Mouse (Mus musculus) right cerebral cortex, postnatal 4 days (tissue): ENCODE results near the gene Faap20.

Experiments used
- DNase-seq: peaks from one replicate; pipeline ENCODE4 v3.0.0-alpha.2; 2022

Faap20 gene

DNA sequence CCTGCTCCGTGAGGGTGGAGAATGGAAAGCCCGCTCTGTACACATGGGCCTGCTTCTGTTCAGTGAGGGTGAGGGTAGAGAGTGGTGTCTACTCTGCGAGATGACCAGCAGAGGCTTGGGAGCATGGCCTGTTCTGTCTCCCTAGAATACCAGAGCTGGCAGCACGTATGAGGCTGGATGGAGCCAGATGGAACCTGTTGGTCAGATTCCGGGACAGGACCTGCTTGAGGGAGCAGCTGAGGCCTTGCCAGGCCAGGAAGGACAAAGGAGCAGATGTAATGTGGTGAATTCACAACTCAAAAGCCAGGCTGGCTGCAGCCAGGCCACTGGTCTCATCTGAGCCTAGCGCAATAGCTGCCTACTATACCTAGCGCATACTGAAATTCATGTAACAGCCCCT lies 40.4 kb downstream of the Faap20 start:
- DNase-seq, result no peak

DNA sequence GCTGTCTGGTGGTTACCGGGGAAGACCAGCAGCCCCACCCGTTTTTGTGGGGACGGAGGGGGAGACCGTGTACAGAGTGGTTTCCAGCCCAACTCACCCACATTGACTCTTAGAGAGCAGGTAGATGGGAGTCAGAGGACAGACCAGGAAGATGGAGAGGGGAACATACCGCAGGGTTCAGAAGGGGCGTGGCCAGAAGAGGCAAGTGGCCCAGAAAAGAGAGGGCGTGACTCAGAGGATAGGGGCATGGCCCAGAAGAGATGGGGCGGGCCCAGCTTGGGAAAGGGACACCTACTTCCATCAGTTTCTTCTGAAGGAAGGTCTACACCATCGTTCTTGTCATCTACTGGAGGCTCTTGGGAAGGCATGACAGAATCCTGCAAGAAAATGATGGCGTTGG lies 43.3 kb downstream of the Faap20 start:
- DNase-seq, result no peak

DNA sequence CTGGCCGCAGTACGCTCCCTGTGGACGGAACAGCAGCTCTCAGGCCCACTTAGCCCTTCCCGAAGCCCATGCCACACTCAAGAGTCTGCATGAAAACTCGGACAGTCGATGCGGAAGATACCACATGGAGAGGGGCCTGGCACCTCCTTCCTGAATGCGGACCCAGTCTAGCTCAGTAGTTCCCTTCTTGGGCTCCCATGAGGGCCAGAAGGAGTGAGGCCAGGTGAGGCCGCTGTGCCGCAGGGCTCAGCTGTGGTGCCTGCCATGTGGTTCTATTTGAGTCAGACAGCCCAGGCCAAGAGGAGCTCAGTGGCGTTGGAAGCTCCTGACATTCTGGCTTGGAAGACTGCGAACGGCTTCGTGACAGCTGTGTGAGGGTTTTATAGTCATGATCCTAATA lies 44.8 kb downstream of the Faap20 start:
- DNase-seq, result no peak

- DNase-seq, result peak; percentile 59
These were observed 45.5 kb downstream of the Faap20 start for GRCm38 (mm10) chr4:155295026-155295590.

- peak; percentile 72 for DNase-seq
These were observed 46.4 kb downstream of the Faap20 start for GRCm38 (mm10) chr4:155295996-155296395.

- peak; percentile 75 for DNase-seq
These were observed 47.5 kb downstream of the Faap20 start for GRCm38 (mm10) chr4:155297057-155297456.

DNA sequence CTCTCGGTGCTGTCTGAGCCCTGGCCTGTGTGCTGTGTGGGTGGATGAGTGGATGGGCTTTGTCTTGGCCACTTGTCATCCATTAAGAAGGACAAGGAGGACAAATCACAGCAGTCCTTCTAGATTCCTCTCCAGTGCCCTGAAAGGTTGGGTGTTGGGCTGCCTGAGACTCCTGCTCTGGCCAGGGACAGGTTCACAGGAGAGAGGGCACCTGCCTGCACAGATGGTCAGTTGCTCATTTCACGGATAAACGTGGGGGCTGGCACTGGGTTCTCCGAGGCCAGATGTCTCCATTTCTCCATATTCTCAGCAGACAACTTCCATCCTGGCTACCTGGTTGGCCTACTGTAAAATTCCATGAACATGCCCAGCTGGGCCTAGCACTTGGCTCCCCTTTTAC lies 49.2 kb downstream of the Faap20 start:
- DNase-seq, result no peak

DNA sequence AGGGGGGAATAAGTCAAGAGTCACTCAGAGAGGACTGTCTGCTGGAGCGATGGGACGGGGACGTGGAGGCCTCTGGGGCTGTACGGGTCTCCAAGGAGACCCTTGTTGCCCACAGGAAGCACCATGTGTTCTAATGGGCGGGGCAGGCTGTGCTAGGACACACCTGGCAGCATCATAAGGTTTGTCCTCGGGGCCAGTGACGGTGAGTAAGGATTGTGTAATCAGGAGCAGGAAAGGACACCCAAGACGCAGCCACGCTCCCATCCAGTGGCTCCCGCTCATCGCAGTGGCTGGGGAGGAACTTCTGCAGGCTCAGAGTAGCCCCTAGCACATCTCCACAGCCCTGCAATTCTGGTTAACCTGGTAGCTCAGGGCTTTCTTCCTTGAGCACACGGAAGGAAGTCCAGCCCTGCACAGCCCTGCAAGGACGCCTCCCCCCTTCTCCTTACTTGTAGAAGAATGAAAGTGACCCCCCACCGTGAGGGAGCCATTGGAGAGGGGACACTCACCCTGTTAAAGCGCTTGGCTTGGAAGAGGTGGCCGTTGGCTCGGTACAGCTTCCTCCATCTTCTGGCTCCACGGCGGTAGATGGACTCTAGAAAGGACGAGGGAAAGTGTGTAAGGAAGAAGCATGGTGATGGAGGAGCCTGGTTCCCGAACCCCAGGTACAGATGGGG lies 51.0 kb downstream of the Faap20 start:
- DNase-seq, result no peak

- DNase-seq, result no peak
These were observed 51.5 kb downstream of the Faap20 start for GRCm38 (mm10) chr4:155301098-155301447.

- no peak for DNase-seq
These were observed 52.4 kb downstream of the Faap20 start for GRCm38 (mm10) chr4:155301965-155302364.

DNA sequence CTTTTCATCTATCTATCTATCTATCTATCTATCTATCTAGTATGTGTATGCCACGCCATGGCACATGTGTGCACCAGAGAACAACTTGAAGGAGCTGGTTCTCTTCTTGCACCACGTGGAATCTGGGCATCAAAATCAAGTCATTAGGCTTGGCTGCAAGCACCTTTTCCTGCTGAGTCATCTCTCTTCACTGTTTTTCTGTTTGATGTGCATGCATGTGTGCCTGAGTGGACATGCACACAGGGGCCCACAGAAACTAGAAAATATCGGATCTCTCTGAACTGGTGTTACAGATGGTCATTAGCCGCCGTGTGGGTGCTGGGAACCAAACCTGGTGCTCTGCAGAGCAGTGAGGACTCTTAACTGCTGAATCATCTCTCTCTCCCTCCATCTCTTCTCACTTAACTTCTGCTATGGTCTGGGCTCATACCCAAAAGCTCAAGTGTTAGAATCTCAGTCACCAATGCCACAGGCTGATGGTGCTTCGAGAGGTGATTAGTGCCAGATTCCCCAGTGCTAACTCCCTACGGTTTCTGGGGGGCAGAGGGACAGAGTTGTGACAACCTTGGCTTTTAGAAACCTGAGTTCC lies 55.0 kb downstream of the Faap20 start:
- no peak for DNase-seq

- DNase-seq, result no peak
These were observed 56.0 kb downstream of the Faap20 start for GRCm38 (mm10) chr4:155305531-155306031.
